Mouse (Mus musculus) heart, postnatal 25 days (tissue): ENCODE results near the gene Pink1. TPM values are rescaled to one million over a fixed set of nuclear protein-coding genes. Genes with fewer than 3 reads are reported as not detected.

Experiments used
- DNase-seq: peaks from one replicate; pipeline ENCODE4 v3.0.0; 2022; ENCODE audit warnings: low spot score
- intact Hi-C: fragments of 180-260 bp; cut with DNase I; formaldehyde crosslinking; loops from one replicate; pipeline ENCODE4 v1.15.1; 2025
- microRNA-seq: library from miRNA; unstranded; fragments of <30 nt; microRNA quantifications from one replicate; pipeline ENCODE4 v1.2.0, GENCODE M21; 2022
- total RNA-seq, 2 experiments: library from RNA; stranded (reverse); gene quantifications; 2 replicates each; pipeline ENCODE4 v1.2.3; 2021

Pink1 gene
- total RNA-seq, 2 experiments from 2014 or later, result 560 to 591 TPM

DNA sequence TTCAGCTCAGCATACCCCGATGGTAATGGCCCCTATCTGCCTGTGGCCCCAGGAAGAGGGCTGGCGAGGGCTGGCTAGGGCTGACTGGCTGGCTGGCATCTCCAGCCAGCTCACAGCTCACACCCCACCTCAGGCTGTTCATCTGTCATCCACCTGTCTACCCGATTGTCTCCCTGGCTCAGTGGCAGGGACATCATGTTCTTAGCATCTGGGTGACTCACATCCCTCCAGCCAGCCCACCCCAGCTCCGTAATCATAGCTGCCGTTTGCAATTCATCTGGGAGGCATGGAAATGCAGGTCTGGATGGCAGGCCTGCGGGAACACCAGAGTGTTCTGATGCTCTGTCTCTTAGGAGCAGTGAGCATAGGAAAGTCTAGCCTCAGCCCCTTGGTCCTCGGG lies 47.8 kb downstream of the Pink1 start:
- no peak for DNase-seq
- intact Hi-C loops, result no loop called here

DNA sequence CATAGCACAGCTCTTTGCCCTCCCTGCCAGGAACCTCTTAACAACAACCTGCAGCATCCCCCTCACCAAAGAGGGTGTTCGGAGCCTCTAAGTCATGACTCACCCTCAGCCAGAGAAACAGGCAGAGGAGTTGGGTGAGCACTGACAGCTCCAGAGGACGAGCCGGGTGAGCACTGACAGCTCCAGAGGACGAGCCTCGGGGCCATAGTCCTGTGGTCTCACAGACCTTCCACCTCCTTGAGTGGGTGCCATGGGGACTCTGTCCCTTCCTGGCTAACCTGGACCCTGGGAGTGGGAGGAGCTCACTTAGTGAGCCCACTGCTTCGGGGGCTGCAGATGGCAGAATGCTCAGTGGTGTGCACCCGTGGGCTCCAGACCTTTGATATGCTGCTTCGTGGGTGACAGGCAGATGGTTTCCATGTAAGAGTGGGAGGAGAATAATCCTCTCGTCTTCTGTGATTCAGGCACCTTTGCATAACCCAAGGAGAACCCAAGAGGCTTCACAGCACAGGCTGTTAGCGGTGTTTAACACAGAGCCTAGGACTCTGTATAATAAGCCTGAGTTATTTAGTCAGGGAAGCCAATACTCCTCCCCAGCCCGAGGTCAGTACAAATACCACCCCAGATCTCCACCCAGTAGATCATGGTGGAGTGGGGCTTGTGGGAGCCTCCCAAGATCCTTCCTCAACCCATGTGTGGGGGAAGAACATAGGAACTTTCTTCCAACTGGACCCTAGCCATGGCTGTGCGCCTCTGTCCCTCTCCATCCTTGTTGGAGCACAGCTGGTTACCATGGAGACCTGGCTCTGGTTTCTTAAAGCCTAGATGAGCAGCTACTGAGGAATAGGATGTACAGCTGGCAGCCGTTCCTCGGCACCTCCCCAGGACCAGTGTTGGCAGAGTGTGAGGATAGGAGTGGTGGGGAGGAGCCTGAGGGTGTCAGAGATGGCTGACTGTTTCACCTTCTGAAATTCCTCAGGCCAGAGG lies 53.8 kb downstream of the Pink1 start:
- DNase-seq, result peak; percentile 7
- intact Hi-C loops, result no loop called here

DNA sequence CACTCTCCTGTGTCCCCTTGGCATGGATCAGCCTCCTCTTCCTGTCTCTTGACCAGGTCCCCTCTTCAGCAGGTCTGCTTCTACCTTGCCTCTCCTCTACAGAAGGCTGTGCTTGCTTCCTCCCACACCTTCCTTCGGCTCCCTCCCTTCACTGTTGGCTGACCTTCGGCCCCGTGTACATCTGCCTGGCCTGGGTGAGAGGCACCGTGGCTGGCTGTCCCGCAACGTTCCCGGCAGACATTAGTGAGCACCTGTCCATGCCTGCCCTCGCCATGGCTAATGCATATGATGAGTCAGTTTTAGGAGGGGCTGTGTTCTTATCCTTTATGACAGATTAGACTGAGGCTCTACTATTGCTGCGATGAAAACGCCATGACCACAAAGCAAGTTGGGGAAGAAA lies 58.2 kb downstream of the Pink1 start:
- intact Hi-C loops, result no loop called here
- DNase-seq, result no peak

Small RNAs within 50 kb of the gene (microRNA-seq; reads per million reads assigned to microRNA genes)
- gene Gm27646 (not detected), gene Mir7019 (2.5 reads per million)

Other genes with a start within 250 kb of the Pink1 start
- gene Hp1bp3, start 110.0 kb downstream of the Pink1 start, total RNA-seq, result 10 to 100 TPM; 80.9 to 81.8 TPM
- under 1 TPM in 1 of 2 experiments, not detected in 1; 0.25 TPM for gene Sh2d5, start 75.9 kb downstream of the Pink1 start, total RNA-seq
- under 1 TPM; 0.13 to 0.22 TPM for gene Kif17, start 75.9 kb downstream of the Pink1 start, total RNA-seq
- 10 to 100 TPM; 63.6 to 68.4 TPM for gene Ddost, start 21.6 kb downstream of the Pink1 start, total RNA-seq
- gene Cda, start 41.7 kb upstream of the Pink1 start, total RNA-seq, result 1 to 10 TPM; 1.3 to 1.8 TPM
- under 1 TPM in 1 of 2 experiments, not detected in 1; 0.11 TPM for gene Fam43b, start 70.2 kb upstream of the Pink1 start, total RNA-seq
- gene Mul1, start 108.4 kb upstream of the Pink1 start, total RNA-seq, result 10 to 100 TPM; 68.1 to 79.0 TPM
- 10 to 100 TPM in 1 of 2 experiments, 1 to 10 TPM in 1; 9.6 to 11.2 TPM for gene Camk2n1, start 128.0 kb upstream of the Pink1 start, total RNA-seq